Mouse (Mus musculus): ENCODE measurements around the gene Rapgef3.

DNA sequence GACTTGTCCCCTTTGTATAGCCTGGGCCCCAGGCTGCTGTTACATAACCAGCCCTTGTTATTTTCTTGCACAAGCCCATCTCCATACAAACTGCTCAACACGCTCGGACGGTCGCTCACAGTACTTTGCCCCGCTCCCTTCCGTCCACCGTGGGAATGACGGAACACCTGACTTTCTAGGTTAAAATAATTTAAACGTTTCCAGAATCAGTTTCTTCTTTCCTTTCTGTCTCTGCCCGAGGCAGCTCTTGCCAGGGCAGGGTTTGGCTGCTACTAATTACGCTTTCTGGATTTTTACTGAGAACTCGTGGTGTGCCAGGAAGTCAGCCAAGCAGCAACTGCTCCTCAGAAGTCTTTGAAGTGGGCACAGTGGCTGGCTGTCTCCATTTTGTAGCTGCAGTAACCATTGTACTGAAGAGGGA, 12.8 kb upstream of the Rapgef3 start:
- no peak for TF ChIP-seq CTCF (IDR thresholded peaks at IDR 0.05; ENCODE audit: borderline replicate concordance, insufficient read depth, low read depth, low read length)
- TF ChIP-seq POLR2A (IDR thresholded peaks at IDR 0.05; ENCODE audit: borderline replicate concordance, insufficient read depth, low read length): no peak
